Mouse (Mus musculus) small intestine, adult 2 months (tissue): Measurements from ENCODE around the gene Zc2hc1b. TPM values are rescaled to one million over a fixed set of nuclear protein-coding genes. Genes with fewer than 3 reads are reported as not detected.

Experiments
- H3K27ac ChIP-seq: fragments of 200-500 bp; 2 replicates; pipeline ENCODE4 v1.5.1; 2012; ENCODE audit warnings: low read depth, low read length, control low read depth, inconsistent platforms; ENCODE audit not compliant: insufficient read depth
- H3K27me3 ChIP-seq: fragments of 200-500 bp; 2 replicates; pipeline ENCODE4 v1.6.1; 2012; ENCODE audit warnings: mild to moderate bottlenecking, moderate library complexity, low read length, inconsistent platforms; ENCODE audit not compliant: control insufficient read depth, insufficient read depth
- H3K36me3 ChIP-seq: fragments of 200-500 bp; 2 replicates; pipeline ENCODE4 v1.6.1; 2012; ENCODE audit warnings: mild to moderate bottlenecking, low read length, control low read depth, inconsistent platforms; ENCODE audit not compliant: control insufficient read depth, insufficient read depth
- H3K4me1 ChIP-seq: fragments of 200-500 bp; 2 replicates; pipeline ENCODE4 v1.6.1; 2012; ENCODE audit warnings: low read length, inconsistent platforms, mixed read lengths; ENCODE audit not compliant: control insufficient read depth, insufficient read depth, insufficient read length
- H3K4me3 ChIP-seq: fragments of 200-500 bp; 2 replicates; pipeline ENCODE4 v1.5.1; 2012; ENCODE audit warnings: low read depth, mild to moderate bottlenecking, control low read depth, inconsistent platforms, low read length, moderate library complexity
- CTCF ChIP-seq: fragments of 200-500 bp; IDR thresholded peaks from 2 replicates; pipeline ENCODE4 v1.5.1; 2012; ENCODE audit warnings: low read depth, mild to moderate bottlenecking, control low read depth, inconsistent platforms, low read length, moderate library complexity, mixed read lengths; ENCODE audit not compliant: insufficient replicate concordance, insufficient read length; ENCODE audit errors: extremely low read depth
- POLR2A ChIP-seq: fragments of 200-500 bp; IDR thresholded peaks from 2 replicates; pipeline ENCODE4 v1.6.1; 2012; ENCODE audit warnings: low read depth, mild to moderate bottlenecking, control low read depth, inconsistent platforms, low read length, moderate library complexity
- WGBS: fragments of 180-500 bp; shearing (Covaris S2); methylation state at CpG from one replicate; pipeline ENCODE4 v1.1.7; 2018; 5-methylcytosine and 5-hydroxymethylcytosine counted together
- polyA plus RNA-seq: library from polyadenylated mRNA; depleted of rRNA; stranded (reverse); fragments of >200 nt; gene quantifications from 2 replicates; pipeline ENCODE4 v1.2.3, GENCODE M21; 2012

The Zc2hc1b gene
- polyA plus RNA-seq, 1 experiment = not detected

GRCm38 (mm10) chr10:13192731-13193351, 15.0 kb upstream of the Zc2hc1b start, which contains the start of gene Ltv1:
Gene Ltv1 (minus strand): TSS chr10:13193168.
- peak within 1 kb of the TSS; percentile 90 for H3K4me3 ChIP-seq
- peak within 1 kb of the TSS; percentile 99 for H3K27ac ChIP-seq
- no peak; the same call in 1 of the 2 replicates for TF ChIP-seq POLR2A
- H3K36me3 ChIP-seq = peaks cover 5% of the 10 kb centered on the region
- WGBS = under 1% methylated on average over 43 of the region's 43 CpGs
- H3K27me3 ChIP-seq = no peaks in the 10 kb centered on the region
- peaks cover 11% of the 10 kb centered on the region; the same call in 1 of the 2 replicates for H3K4me1 ChIP-seq

GRCm38 (mm10) chr10:13189881-13190280, 12.1 kb upstream of the Zc2hc1b start:
- H3K36me3 ChIP-seq = peaks cover 15% of the 10 kb centered on the region
- no peak overlapping the region for H3K4me3 ChIP-seq
- H3K27me3 ChIP-seq = no peaks in the 10 kb centered on the region
- no peak for TF ChIP-seq POLR2A
- TF ChIP-seq CTCF = no peak
- WGBS = 36% methylated on average over 5 of the region's 5 CpGs
- H3K4me1 ChIP-seq = peaks cover 11% of the 10 kb centered on the region; the same call in 1 of the 2 replicates
- H3K27ac ChIP-seq = peak overlapping the region; percentile 59

- Histone ChIP-seq H3K4me1 (peaks cover 9% of the 10 kb centered on the region; the same call in 1 of the 2 replicates), H3K27ac (no peak overlapping the region)
- WGBS = 85% methylated on average over 3 of the region's 3 CpGs
These were observed 8.9 kb upstream of the Zc2hc1b start for GRCm38 (mm10) chr10:13186754-13187153.

GRCm38 (mm10) chr10:13184170-13184766, 6.4 kb upstream of the Zc2hc1b start:
- Histone ChIP-seq H3K36me3 (peaks cover 46% of the 10 kb centered on the region), H3K4me1 (no peaks in the 10 kb centered on the region), H3K27me3 (no peaks in the 10 kb centered on the region), H3K4me3 (no peak overlapping the region), H3K27ac (no peak overlapping the region)
- whole genome bisulfite sequencing = 78% methylated on average over 4 of the region's 4 CpGs
- TF ChIP-seq CTCF (no peak), POLR2A (no peak)

More at GRCm38 (mm10) chr10:13186754-13187153, 8.9 kb upstream of the Zc2hc1b start:
- Histone ChIP-seq H3K4me3 (no peak overlapping the region), H3K27me3 (no peaks in the 10 kb centered on the region), H3K36me3 (peaks cover 35% of the 10 kb centered on the region)
- TF ChIP-seq CTCF = no peak
- TF ChIP-seq POLR2A = no peak

GRCm38 (mm10) chr10:13180211-13180610, 2.4 kb upstream of the Zc2hc1b start:
- 93% methylated on average over 7 of the region's 7 CpGs for WGBS
- Histone ChIP-seq H3K4me1 (no peaks in the 10 kb centered on the region), H3K4me3 (no peak overlapping the region), H3K27ac (no peak overlapping the region), H3K36me3 (peaks cover 55% of the 10 kb centered on the region), H3K27me3 (no peaks in the 10 kb centered on the region)
- no peak for TF ChIP-seq POLR2A

- WGBS = 81% methylated on average over 7 of the region's 7 CpGs
- peaks cover 35% of the 10 kb centered on the region for H3K36me3 ChIP-seq
- TF ChIP-seq CTCF = no peak
- no peak for TF ChIP-seq POLR2A
- H3K27ac ChIP-seq = no peak overlapping the region
- H3K4me3 ChIP-seq = no peak overlapping the region
- no peaks in the 10 kb centered on the region for H3K4me1 ChIP-seq
- H3K27me3 ChIP-seq = no peaks in the 10 kb centered on the region
These were observed 2.0 kb downstream of the Zc2hc1b start for GRCm38 (mm10) chr10:13175866-13176265.

GRCm38 (mm10) chr10:13172798-13173221, 5.0 kb downstream of the Zc2hc1b start:
- no peaks in the 10 kb centered on the region for H3K4me1 ChIP-seq

More at GRCm38 (mm10) chr10:13172798-13173221, 5.0 kb downstream of the Zc2hc1b start:
- no peaks in the 10 kb centered on the region for H3K27me3 ChIP-seq
- H3K27ac ChIP-seq = no peak overlapping the region
- WGBS = 68% methylated on average over 10 of the region's 10 CpGs
- H3K4me3 ChIP-seq = no peak overlapping the region
- peaks cover 12% of the 10 kb centered on the region for H3K36me3 ChIP-seq
- TF ChIP-seq CTCF (no peak), POLR2A (no peak)
